Mouse (Mus musculus) MN1 (cell line): ENCODE results near the gene Peli2.

Source experiments
- DNase-seq: peaks from one replicate; pipeline ENCODE4 v3.0.0-alpha.2; 2016; ENCODE audit warnings: low spot score

The Peli2 gene

GRCm38 (mm10) chr14:48125971-48126370 is 5.3 kb downstream of the Peli2 start:
- DNase-seq = no peak

DNA sequence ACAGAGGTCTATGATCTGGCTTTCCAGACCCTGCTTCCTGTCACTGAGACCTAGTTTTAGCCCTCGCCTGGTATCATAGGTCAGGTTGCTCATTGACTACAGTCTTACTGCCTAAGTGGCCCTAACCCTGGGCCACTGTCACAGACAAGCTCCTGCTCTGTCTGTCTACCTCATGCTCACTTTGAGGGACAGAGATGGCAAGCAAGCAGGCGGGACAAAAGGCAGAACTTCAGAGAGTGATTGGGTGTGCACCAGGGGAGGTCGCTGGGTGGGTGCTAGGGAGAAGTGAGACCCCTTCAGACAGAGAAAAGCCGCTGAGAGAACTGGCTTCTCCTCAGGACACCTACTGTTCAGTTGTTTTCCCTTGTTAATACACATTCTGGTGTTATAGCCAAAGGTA is 6.3 kb downstream of the Peli2 start:
- no peak for DNase-seq

GRCm38 (mm10) chr14:48127609-48128185 is 7.1 kb downstream of the Peli2 start:
- no peak for DNase-seq

DNA sequence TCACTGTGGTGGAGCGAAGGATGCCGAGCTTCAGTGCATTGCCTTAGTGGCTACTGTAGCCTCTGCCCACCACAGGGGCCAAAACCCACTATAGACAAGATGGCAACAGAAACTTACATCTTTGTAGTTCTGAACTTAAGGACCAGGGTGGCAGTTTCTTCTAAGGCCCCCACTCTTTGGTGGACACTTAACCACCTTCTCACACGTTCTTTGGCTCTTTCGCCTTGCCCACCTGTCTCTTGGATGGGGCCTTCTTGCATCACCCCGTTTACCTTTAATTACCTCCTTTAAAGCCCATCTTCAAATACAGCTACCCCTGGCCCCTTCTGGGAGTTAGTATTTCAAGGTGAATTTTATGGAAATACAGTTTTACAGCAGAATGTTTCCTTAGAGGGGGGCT is 8.1 kb downstream of the Peli2 start:
- no peak for DNase-seq

- no peak for DNase-seq
Observed at GRCm38 (mm10) chr14:48130021-48130420, 9.4 kb downstream of the Peli2 start.

DNA sequence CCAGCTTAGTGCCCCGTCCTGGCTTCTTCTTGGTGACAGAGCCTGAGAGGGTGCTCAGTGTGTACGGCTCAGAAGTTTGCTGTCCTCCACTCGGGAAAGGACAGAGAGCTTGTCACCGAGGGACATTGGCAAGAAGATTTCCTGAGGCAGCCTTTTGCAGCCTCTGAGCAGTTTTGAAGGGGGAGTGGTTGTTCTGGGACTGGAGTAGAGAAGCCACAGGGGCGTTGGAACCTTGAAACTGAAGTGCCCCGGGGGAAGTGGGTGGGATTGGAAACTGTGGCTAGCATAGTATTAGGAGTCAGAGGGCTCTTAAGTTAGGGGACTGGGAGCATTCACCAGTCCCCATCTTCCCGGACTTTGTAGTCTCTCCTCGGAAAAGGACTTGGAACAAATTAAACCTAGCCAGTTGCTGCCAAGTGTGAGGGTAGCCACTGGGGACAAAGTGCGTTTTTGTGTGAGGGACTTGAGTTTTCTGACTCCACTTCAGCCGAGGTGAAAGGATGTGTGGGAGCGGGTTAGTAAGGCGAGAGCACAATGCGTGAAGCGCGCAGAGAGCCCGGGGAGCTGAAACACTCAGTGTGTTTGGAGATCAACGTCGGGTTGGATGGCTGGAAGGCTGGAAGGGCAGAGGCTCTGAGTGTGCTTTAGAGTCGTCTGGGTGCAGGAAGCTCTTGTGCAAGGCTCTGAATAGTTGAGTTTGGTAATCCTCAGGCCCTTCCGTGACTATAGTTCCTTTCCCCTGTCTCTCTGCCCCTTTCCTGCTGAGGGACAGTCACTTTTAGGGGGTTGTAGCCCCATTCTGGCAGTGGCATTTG is 10.3 kb downstream of the Peli2 start:
- no peak for DNase-seq

GRCm38 (mm10) chr14:48131576-48131922 is 10.9 kb downstream of the Peli2 start:
- DNase-seq = no peak

- DNase-seq = no peak
Observed at GRCm38 (mm10) chr14:48132241-48132640, 11.6 kb downstream of the Peli2 start.

DNA sequence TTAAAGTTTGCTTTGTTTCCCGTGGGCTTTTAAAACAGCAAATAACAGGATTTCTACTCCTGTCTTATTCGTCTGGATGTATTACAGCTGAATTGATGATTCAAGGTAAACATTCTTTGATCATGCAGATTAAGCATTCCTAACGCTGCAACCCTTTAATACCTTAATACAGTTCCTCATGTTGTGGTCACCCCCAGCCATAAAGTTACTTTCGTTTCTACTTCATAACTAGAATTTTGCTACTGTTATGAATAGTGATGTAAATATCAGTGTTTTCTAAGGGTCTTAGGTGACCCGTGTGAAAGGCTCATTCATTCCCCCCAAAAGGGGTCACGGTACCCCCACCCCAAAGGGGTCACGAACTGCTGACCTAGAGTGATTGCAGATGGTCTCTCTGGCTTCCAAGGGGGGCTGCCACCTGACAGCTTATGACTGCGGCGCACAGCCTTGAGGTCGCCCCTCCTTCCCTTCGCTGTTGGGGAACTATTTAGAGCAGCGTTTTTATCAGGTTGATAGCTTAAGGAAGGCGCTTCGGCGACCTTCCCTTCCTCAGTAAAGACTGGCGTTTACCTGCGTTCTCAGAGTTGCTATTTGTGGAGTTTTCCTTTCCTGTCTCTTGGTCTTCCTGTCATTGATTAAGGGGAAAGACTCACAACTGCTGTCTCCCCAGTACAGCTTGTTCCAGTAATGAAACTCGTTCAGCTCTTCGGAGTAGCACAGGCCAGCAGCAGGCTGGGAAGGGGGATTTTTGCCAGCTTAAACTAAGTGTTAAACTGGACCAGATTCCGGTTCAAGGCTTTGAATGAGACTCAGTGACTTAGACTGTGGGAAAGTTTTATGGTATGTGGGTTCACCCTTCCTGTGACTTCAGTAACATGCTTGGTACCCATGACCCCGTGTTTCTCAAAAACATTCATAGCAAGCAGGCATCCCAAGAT is 12.5 kb downstream of the Peli2 start:
- no peak for DNase-seq

GRCm38 (mm10) chr14:48134344-48134743 is 13.7 kb downstream of the Peli2 start:
- no peak for DNase-seq

DNA sequence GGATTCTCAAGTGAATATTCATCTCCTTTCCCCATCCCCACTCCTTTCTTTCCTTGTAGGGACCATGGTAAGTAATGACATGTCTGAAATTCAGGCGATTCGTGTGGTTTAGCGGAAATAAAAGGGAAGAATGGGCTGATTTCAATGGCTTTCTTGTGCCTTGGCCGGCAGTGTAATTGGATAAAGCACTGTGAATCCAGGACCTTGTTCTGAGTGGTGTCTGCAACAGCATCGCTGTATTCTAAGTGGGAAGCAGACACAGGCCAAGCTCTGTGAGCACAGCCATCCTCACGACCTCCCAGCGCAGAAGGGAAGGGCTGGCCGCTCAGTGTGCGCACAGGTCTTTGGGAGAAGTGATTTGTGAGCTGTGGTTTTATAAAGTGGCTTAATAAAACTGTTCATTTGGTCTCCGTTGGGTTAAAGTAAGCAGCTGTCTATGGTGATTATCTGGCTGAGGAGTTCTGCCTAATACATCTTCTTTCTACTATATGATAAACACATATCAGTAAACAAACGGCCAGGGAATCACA is 15.3 kb downstream of the Peli2 start:
- DNase-seq = no peak

GRCm38 (mm10) chr14:48137731-48138130 is 17.1 kb downstream of the Peli2 start:
- DNase-seq = no peak

- no peak for DNase-seq
Observed at GRCm38 (mm10) chr14:48138138-48138537, 17.5 kb downstream of the Peli2 start.

GRCm38 (mm10) chr14:48139409-48139808 is 18.8 kb downstream of the Peli2 start:
- DNase-seq = no peak

GRCm38 (mm10) chr14:48141694-48142093 is 21.1 kb downstream of the Peli2 start:
- no peak for DNase-seq

DNA sequence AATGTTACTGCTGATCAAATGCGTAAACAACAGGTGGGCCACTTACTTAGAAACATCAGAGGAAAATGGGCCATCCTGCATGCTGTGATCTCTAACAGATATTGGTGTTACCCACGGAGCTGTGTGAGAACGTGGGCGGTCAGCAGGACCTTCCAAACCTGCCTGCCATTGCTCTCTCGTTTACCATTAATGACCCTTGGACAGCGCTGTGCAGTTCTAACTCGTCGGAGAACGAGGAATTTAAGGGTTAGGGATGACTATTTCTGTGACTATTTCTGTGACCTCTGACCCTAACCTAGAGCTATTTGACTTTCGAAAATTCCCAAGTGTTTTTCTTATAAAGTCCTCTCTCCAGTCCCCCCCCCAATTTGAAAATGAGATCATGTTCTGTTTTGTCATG is 22.1 kb downstream of the Peli2 start:
- DNase-seq = no peak

DNA sequence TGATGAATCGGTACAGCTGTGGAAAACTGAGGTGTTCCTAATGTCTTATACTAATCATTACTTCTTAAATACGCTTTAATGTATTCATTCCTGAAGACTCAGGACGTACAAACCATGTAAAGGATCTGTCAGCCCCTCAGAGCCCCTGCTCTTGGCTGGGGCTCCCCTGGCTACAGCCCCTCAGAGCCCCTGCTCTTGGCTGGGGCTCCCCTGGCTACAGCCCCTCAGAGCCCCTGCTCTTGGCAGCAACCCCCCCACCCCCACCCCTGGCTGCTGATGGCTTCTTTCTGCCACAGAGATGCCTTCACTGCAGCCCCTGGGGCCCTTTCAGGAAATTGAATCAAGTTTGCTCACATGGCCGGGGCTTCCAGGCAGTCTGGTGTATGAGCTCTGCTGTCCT is 22.5 kb downstream of the Peli2 start:
- DNase-seq = no peak

DNA sequence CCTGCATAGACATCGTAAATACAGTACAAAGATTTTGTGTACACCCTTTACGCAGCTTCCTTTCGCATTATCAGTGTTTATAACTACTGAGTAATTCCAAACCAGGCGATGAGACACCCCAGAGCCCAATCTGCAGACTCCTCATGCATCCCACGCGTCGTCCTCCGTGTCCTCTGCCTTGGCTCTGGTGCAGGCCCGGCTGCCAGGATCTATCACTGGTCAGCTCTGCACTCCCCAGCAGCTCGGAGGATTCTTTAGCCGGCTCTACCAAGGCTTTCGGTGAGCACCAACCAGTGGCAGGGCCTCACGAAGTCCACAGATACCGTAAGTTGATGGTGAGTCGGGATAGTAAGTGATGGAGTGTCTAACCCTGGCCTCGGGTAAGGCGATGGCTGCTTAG is 23.7 kb downstream of the Peli2 start:
- DNase-seq = no peak

DNA sequence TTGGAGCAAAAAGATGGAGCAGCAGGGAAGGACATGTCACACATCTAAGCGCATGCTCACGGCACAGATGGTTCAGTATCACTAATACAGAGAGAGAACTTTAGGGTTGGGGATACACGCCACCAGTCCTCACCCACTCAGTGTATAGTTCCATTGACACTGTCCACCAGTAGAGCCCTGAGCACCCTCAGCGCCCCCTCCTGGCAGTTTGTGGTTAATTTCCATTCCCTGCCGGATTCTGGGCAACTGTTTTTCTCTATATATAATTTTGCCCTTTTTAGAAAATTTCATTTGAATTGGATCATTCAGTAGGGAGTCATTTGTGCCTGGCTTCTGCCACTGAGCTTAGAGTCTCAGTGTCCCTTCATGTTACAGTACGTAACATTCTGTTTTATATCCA is 27.1 kb downstream of the Peli2 start:
- DNase-seq = no peak

- no peak for DNase-seq
Observed at GRCm38 (mm10) chr14:48148615-48149014, 28.0 kb downstream of the Peli2 start.

- no peak for DNase-seq
Observed at GRCm38 (mm10) chr14:48149351-48149750, 28.7 kb downstream of the Peli2 start.

- DNase-seq = no peak
Observed at GRCm38 (mm10) chr14:48150903-48151302, 30.3 kb downstream of the Peli2 start.

GRCm38 (mm10) chr14:48151554-48151953 is 30.9 kb downstream of the Peli2 start:
- no peak for DNase-seq
